Mouse (Mus musculus) CH12.LX (cell line): ENCODE results near the gene Pmepa1. TPM values are rescaled to one million over a fixed set of nuclear protein-coding genes. Genes with fewer than 3 reads are reported as not detected.

ENCODE experiments used
- DNase-seq: peaks from one replicate; pipeline ENCODE4 v3.0.0-alpha.2; 2013; ENCODE audit errors: extremely low read depth
- H3K27ac ChIP-seq: 2 replicates; pipeline ENCODE4 v1.5.1; 2012; ENCODE audit warnings: low read depth, mild to moderate bottlenecking, control low read depth, moderate library complexity; ENCODE audit not compliant: insufficient read depth
- H3K27me3 ChIP-seq: replicated peaks from 2 replicates; pipeline ENCODE3; 2012; ENCODE audit warnings: inconsistent platforms
- H3K36me3 ChIP-seq, 2 experiments: replicated peaks in 1 of 2; 2 replicates each; pipeline versions ENCODE3 to v1.6.1; 2012; ENCODE audit warnings: inconsistent platforms in 1 of 2, low read length in 1 of 2, mild to moderate bottlenecking in 1 of 2, mixed read lengths in 1 of 2, moderate library complexity in 1 of 2; ENCODE audit not compliant: control insufficient read depth in 1 of 2, insufficient read depth in 1 of 2
- H3K4me1 ChIP-seq, 2 experiments: 2 replicates each; pipeline ENCODE4 v1.6.1; 2012; ENCODE audit warnings: inconsistent platforms in 1 of 2, moderate library complexity in 1 of 2; ENCODE audit not compliant: insufficient read depth in 2 of 2, control insufficient read depth in 1 of 2
- H3K4me2 ChIP-seq: 2 replicates; pipeline ENCODE4 v1.6.1; 2012; ENCODE audit warnings: low read depth, mild to moderate bottlenecking, control low read depth; ENCODE audit not compliant: poor library complexity, insufficient read depth, severe bottlenecking
- H3K4me3 ChIP-seq, 3 experiments: fragments of 150-350 bp in 1 of 3; sonication (generic) in 1 of 3; replicated peaks in 1 of 3; 2 replicates each; pipeline versions ENCODE3 to v1.5.1; 2011 to 2012; ENCODE audit warnings: low read depth in 2 of 3, low read length in 2 of 3, mild to moderate bottlenecking in 2 of 3, moderate library complexity in 2 of 3, control low read depth in 1 of 3, improper control_type of control experiment in 1 of 3, inconsistent platforms in 1 of 3, mixed read lengths in 1 of 3; ENCODE audit not compliant: poor library complexity in 1 of 3
- H3K79me2 ChIP-seq: replicated peaks from 2 replicates; pipeline ENCODE4 v1.6.1; 2012; ENCODE audit warnings: mild to moderate bottlenecking, moderate library complexity; ENCODE audit not compliant: control insufficient read depth, poor library complexity, insufficient read depth, severe bottlenecking; ENCODE audit errors: extremely low read depth
- H3K9ac ChIP-seq: 2 replicates; pipeline ENCODE4 v1.6.1; 2012; ENCODE audit warnings: low read depth, mild to moderate bottlenecking, control low read depth, moderate library complexity; ENCODE audit not compliant: insufficient read depth
- H3K9me3 ChIP-seq: replicated peaks from 2 replicates; pipeline ENCODE3; 2012; ENCODE audit warnings: low read length, inconsistent platforms, mixed read lengths
- BHLHE40 ChIP-seq: IDR thresholded peaks from 2 replicates; pipeline ENCODE4 v1.6.1; 2011; ENCODE audit warnings: mild to moderate bottlenecking, low read depth, low read length, improper control_type of control experiment
- CHD1 ChIP-seq: IDR thresholded peaks from 2 replicates; pipeline ENCODE4 v1.6.1; 2012; ENCODE audit warnings: low read depth, low read length, improper control_type of control experiment, inconsistent platforms
- CHD2 ChIP-seq: IDR thresholded peaks from 2 replicates; pipeline ENCODE4 v1.6.1; 2011; ENCODE audit warnings: low read length, improper control_type of control experiment
- CTCF ChIP-seq, 2 experiments: IDR thresholded peaks in 1 of 2; conservative IDR thresholded peaks in 1 of 2; 2 replicates each; pipeline ENCODE4 v1.5.1; 2011 to 2012; ENCODE audit warnings: low read depth in 2 of 2, low read length in 2 of 2, improper control_type of control experiment in 1 of 2, inconsistent platforms in 1 of 2, mild to moderate bottlenecking in 1 of 2, moderate library complexity in 1 of 2
- E2F4 ChIP-seq: IDR thresholded peaks from 2 replicates; pipeline ENCODE4 v1.6.1; 2011; ENCODE audit warnings: low read depth, low read length, improper control_type of control experiment; ENCODE audit not compliant: insufficient replicate concordance
- ELF1 ChIP-seq: IDR thresholded peaks from 2 replicates; pipeline ENCODE4 v1.6.1; 2014; ENCODE audit warnings: low read depth, mild to moderate bottlenecking, inconsistent platforms, low read length, improper control_type of control experiment
- ETS1 ChIP-seq: conservative IDR thresholded peaks from 2 replicates; pipeline ENCODE4 v1.6.1; 2012; ENCODE audit warnings: low read depth, mild to moderate bottlenecking, inconsistent platforms, low read length, improper control_type of control experiment, moderate library complexity
- GABPA ChIP-seq: IDR thresholded peaks from 2 replicates; pipeline ENCODE4 v1.6.1; 2012; ENCODE audit warnings: low read depth, low read length, improper control_type of control experiment, inconsistent platforms; ENCODE audit not compliant: insufficient replicate concordance
- HCFC1 ChIP-seq: IDR thresholded peaks from 2 replicates; pipeline ENCODE4 v1.6.1; 2012; ENCODE audit warnings: low read depth, mild to moderate bottlenecking, inconsistent platforms, low read length, improper control_type of control experiment
- IRF4 ChIP-seq: IDR thresholded peaks from 2 replicates; pipeline ENCODE4 v1.6.1; 2014; ENCODE audit warnings: low read depth, mild to moderate bottlenecking, inconsistent platforms, low read length, improper control_type of control experiment
- JUN ChIP-seq: IDR thresholded peaks from 2 replicates; pipeline ENCODE4 v1.6.1; 2011; ENCODE audit warnings: low read depth, mild to moderate bottlenecking, low read length, improper control_type of control experiment, moderate library complexity; ENCODE audit not compliant: insufficient read depth
- JUND ChIP-seq: conservative IDR thresholded peaks from 2 replicates; pipeline ENCODE4 v1.6.1; 2011; ENCODE audit warnings: low read depth, low read length, improper control_type of control experiment
- KAT2A ChIP-seq: IDR thresholded peaks from 2 replicates; pipeline ENCODE4 v1.6.1; 2012; ENCODE audit warnings: low read length, improper control_type of control experiment, inconsistent platforms; ENCODE audit not compliant: insufficient replicate concordance
- MAX ChIP-seq: IDR thresholded peaks from 2 replicates; pipeline ENCODE4 v1.6.1; 2011; ENCODE audit warnings: low read length, improper control_type of control experiment
- MAZ ChIP-seq: IDR thresholded peaks from 2 replicates; pipeline ENCODE4 v1.6.1; 2012; ENCODE audit warnings: low read depth, mild to moderate bottlenecking, inconsistent platforms, low read length, improper control_type of control experiment, moderate library complexity
- MXI1 ChIP-seq: IDR thresholded peaks from 2 replicates; pipeline ENCODE4 v1.6.1; 2011; ENCODE audit warnings: mild to moderate bottlenecking, low read depth, low read length, improper control_type of control experiment
- MYC ChIP-seq: IDR thresholded peaks from 2 replicates; pipeline ENCODE4 v1.6.1; 2011; ENCODE audit warnings: low read depth, mild to moderate bottlenecking, improper control_type of control experiment, low read length
- NELFE ChIP-seq: IDR thresholded peaks from 2 replicates; pipeline ENCODE4 v1.6.1; 2011; ENCODE audit warnings: low read depth, low read length, improper control_type of control experiment
- NRF1 ChIP-seq: IDR thresholded peaks from 2 replicates; pipeline ENCODE4 v1.6.1; 2014; ENCODE audit warnings: low read depth, mild to moderate bottlenecking, inconsistent platforms, low read length, improper control_type of control experiment, moderate library complexity
- PAX5 ChIP-seq: IDR thresholded peaks from 2 replicates; pipeline ENCODE4 v1.6.1; 2012; ENCODE audit warnings: low read length, inconsistent platforms, mixed read lengths
- POLR2A ChIP-seq: IDR thresholded peaks from 2 replicates; pipeline ENCODE4 v1.6.1; 2011; ENCODE audit warnings: low read depth, mild to moderate bottlenecking, improper control_type of control experiment, low read length
- POLR2AphosphoS2 ChIP-seq: IDR thresholded peaks from 2 replicates; pipeline ENCODE4 v1.6.1; 2011; ENCODE audit warnings: low read depth, low read length, improper control_type of control experiment
- RAD21 ChIP-seq: IDR thresholded peaks from 2 replicates; pipeline ENCODE4 v1.6.1; 2011; ENCODE audit warnings: low read depth, mild to moderate bottlenecking, low read length, improper control_type of control experiment, moderate library complexity
- RCOR1 ChIP-seq: conservative IDR thresholded peaks from 2 replicates; pipeline ENCODE4 v1.6.1; 2012; ENCODE audit warnings: low read depth, mild to moderate bottlenecking, inconsistent platforms, low read length, improper control_type of control experiment
- SIN3A ChIP-seq: IDR thresholded peaks from 2 replicates; pipeline ENCODE4 v1.6.1; 2012; ENCODE audit warnings: low read length, improper control_type of control experiment, inconsistent platforms
- SMC3 ChIP-seq: IDR thresholded peaks from 2 replicates; pipeline ENCODE4 v1.6.1; 2011; ENCODE audit warnings: low read depth, low read length, improper control_type of control experiment
- TBP ChIP-seq: conservative IDR thresholded peaks from 2 replicates; pipeline ENCODE4 v1.6.1; 2011; ENCODE audit warnings: low read depth, low read length, improper control_type of control experiment
- TCF12 ChIP-seq: IDR thresholded peaks from 2 replicates; pipeline ENCODE4 v1.6.1; 2014; ENCODE audit warnings: low read depth, mild to moderate bottlenecking, inconsistent platforms, low read length, improper control_type of control experiment
- UBTF ChIP-seq: IDR thresholded peaks from 2 replicates; pipeline ENCODE4 v1.6.1; 2012; ENCODE audit warnings: low read depth, mild to moderate bottlenecking, inconsistent platforms, low read length, improper control_type of control experiment, moderate library complexity
- USF1 ChIP-seq: IDR thresholded peaks from 2 replicates; pipeline ENCODE4 v1.6.1; 2014; ENCODE audit warnings: low read depth, mild to moderate bottlenecking, inconsistent platforms, low read length, improper control_type of control experiment
- ZC3H11A ChIP-seq: IDR thresholded peaks from 2 replicates; pipeline ENCODE4 v1.6.1; 2012; ENCODE audit warnings: low read depth, mild to moderate bottlenecking, inconsistent platforms, low read length, improper control_type of control experiment
- ZKSCAN1 ChIP-seq: IDR thresholded peaks from 2 replicates; pipeline ENCODE4 v1.6.1; 2012; ENCODE audit warnings: low read depth, inconsistent platforms, low read length, improper control_type of control experiment, borderline replicate concordance
- ZMIZ1 ChIP-seq: IDR thresholded peaks from 2 replicates; pipeline ENCODE4 v1.6.1; 2012; ENCODE audit warnings: low read depth, mild to moderate bottlenecking, inconsistent platforms, low read length, improper control_type of control experiment
- ZNF384 ChIP-seq: IDR thresholded peaks from 2 replicates; pipeline ENCODE4 v1.6.1; 2012; ENCODE audit warnings: low read depth, low read length, improper control_type of control experiment, inconsistent platforms
- dilution Hi-C: fragments of 300-500 bp; cut with MboI; formaldehyde crosslinking; loops from 2 replicates; pipeline ENCODE4 v1.14.3; 2020; ENCODE audit warnings: low sequenced_read_pairs; ENCODE audit not compliant: extremely low pct_unique_long_range_greater_than_20kb, extremely low pct_ligation_motif_present
- in situ Hi-C: fragments of 300-500 bp; cut with MboI; formaldehyde crosslinking; loops from 3 replicates; pipeline ENCODE4 v1.14.3; 2019; ENCODE audit warnings: low sequenced_read_pairs, low pct_ligation_motif_present, low pct_unique_long_range_greater_than_20kb, mixed read lengths
- polyA plus RNA-seq: library from polyadenylated mRNA; unstranded; fragments of >175 nt; gene quantifications from 2 replicates; pipeline ENCODE4 v1.2.1, GENCODE M21; 2012; ENCODE audit warnings: low read depth; ENCODE audit not compliant: insufficient read length
- total RNA-seq, 2 experiments: library from RNA; depleted of rRNA; stranded (reverse); fragments of 300-350 nt in 1 of 2; fragments of >200 nt in 1 of 2; gene quantifications; 2 replicates each; pipeline ENCODE4 v1.2.3; 2012 to 2014

The Pmepa1 gene
- total and polyA plus RNA-seq, 3 experiments, result 1.6 to 11.8 (median 9.9) TPM

DNA sequence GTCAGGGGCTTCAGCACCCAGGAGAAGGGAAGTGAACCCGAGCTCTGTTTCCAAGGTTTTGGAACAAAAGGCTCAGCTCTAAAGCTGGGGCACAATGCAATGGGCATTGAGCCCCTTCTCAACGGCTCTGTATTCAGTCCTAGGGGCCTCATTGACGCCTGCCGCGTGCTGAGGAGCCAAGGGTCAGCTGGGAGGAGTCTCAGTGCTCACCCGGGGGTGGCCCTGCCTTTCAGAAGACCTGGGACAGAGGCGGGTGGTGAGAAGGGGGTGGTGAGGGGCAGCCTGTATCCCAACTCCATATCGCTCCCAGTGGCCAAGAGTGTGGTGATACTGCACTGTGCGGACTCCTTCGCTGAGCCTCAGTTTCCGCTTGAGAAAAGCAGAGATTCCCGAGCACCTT is 33.5 kb downstream of the Pmepa1 start:
- DNase-seq, result no peak
- no peak for TF ChIP-seq TBP
- TF ChIP-seq POLR2A, result no peak
- TF ChIP-seq MAZ, result no peak
- no peak for TF ChIP-seq NRF1
- no peak for TF ChIP-seq NELFE
- TF ChIP-seq KAT2A, result no peak
- TF ChIP-seq CHD1, result no peak
- TF ChIP-seq PAX5, result no peak
- TF ChIP-seq RAD21, result no peak
- no peak for TF ChIP-seq E2F4
- TF ChIP-seq POLR2AphosphoS2, result no peak
- TF ChIP-seq CTCF (conservative IDR thresholded peaks at IDR 0.05 in 1 of 2, IDR thresholded peaks at IDR 0.05 in 1 of 2; ENCODE audit: low read depth in 2 of 2, low read length in 2 of 2), result no peak
- TF ChIP-seq ZNF384, result no peak
- TF ChIP-seq ZKSCAN1, result no peak
- no peak for TF ChIP-seq SIN3A
- TF ChIP-seq MXI1, result no peak
- no peak for TF ChIP-seq ELF1
- no peak for TF ChIP-seq SMC3
- TF ChIP-seq IRF4, result no peak
- no peak for TF ChIP-seq TCF12
- H3K27me3 ChIP-seq, result no peaks in the 10 kb centered on the region
- H3K4me2 ChIP-seq, result no peak overlapping the region
- in situ Hi-C loops, result no loop called here
- no peaks in the 10 kb centered on the region for H3K9me3 ChIP-seq
- peaks cover 25 to 50% of the 10 kb centered on the region in 2 experiments for H3K4me1 ChIP-seq
- H3K9ac ChIP-seq, result no peak overlapping the region
- H3K36me3 ChIP-seq, result peaks cover 0 to 31% of the 10 kb centered on the region in 2 experiments
- dilution Hi-C loops, result no loop called here
- no peak overlapping the region for H3K4me3 ChIP-seq
- peaks cover 39% of the 10 kb centered on the region for H3K79me2 ChIP-seq
- H3K27ac ChIP-seq, result no peak overlapping the region

DNA sequence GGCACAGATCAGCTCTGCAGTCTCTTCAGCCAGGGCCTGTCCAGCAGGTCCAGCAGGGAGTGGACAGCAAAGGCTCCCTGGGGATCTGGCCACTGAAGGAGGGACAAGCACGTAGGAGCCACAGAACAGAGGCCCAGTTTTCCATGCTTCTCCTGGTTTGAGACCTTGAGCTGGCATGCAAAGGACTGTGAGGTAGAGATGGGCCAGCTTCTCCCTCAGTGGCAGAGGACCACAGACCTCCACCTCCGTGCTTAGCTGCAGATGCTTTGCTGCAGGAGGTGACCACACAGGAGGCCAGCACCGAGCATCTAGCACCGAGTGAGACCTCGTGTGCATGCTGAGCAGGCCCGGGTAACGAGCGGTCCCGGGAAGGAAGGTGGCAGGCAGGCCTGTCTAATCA is 35.6 kb downstream of the Pmepa1 start:
- DNase-seq, result no peak
- Histone ChIP-seq H3K27ac (no peak overlapping the region), H3K27me3 (no peaks in the 10 kb centered on the region), H3K4me2 (no peak overlapping the region), H3K79me2 (peaks cover 36% of the 10 kb centered on the region), H3K9me3 (no peaks in the 10 kb centered on the region), H3K4me1 (peaks cover 25 to 49% of the 10 kb centered on the region in 2 experiments), H3K36me3 (peaks cover 0 to 28% of the 10 kb centered on the region in 2 experiments), H3K4me3 (no peak overlapping the region)
- in situ Hi-C loops, result no loop called here
- dilution Hi-C loops, result no loop called here
- TF ChIP-seq HCFC1 (no peak), USF1 (no peak), ZMIZ1 (no peak), PAX5 (no peak), CHD1 (no peak), BHLHE40 (no peak), UBTF (no peak), ETS1 (no peak), JUND (no peak), GABPA (no peak), RAD21 (no peak), CHD2 (no peak), MXI1 (no peak), E2F4 (no peak), SMC3 (no peak), ZC3H11A (no peak), RCOR1 (no peak), JUN (no peak), MYC (no peak), MAX (no peak)
- TF ChIP-seq, all 38 proteins: peak for 0
- no peak overlapping the region for H3K9ac ChIP-seq
